Mouse (Mus musculus) telencephalon, adult 2 months (tissue): ENCODE data around the gene Tubgcp3.
A peak's percentile ranks its signal among the peaks of the same experiment; 100 is the strongest.
"Not testable (repeated sequence)": the region's sequence is repeated elsewhere in the genome, so short reads cannot be mapped to it uniquely, and the experiment has no call there.

Experiments used
- DNase-seq: peaks from one replicate; pipeline ENCODE4 v3.0.0-alpha.2; 2011; ENCODE audit warnings: low read depth, low spot score

The Tubgcp3 gene

GRCm38 (mm10) chr8:12672056-12672881, at the start of gene Tubgcp3:
Tubgcp3 (minus strand) TSS chr8:12672248.
- peak; percentile 82 for DNase-seq

- no peak for DNase-seq
Measured at GRCm38 (mm10) chr8:12719091-12719490, 47.0 kb upstream of the Tubgcp3 start.

- DNase-seq, result no peak
Measured at GRCm38 (mm10) chr8:12715861-12716585, 44.0 kb upstream of the Tubgcp3 start.

- no peak for DNase-seq
Measured at GRCm38 (mm10) chr8:12711623-12712022, 39.6 kb upstream of the Tubgcp3 start.

GRCm38 (mm10) chr8:12703597-12703996, 31.5 kb upstream of the Tubgcp3 start:
- DNase-seq, result no peak

- DNase-seq, result no peak
Measured at GRCm38 (mm10) chr8:12702290-12702689, 30.2 kb upstream of the Tubgcp3 start.

- no peak for DNase-seq
Measured at GRCm38 (mm10) chr8:12698660-12699277, 26.7 kb upstream of the Tubgcp3 start.

GRCm38 (mm10) chr8:12688851-12689250, 16.8 kb upstream of the Tubgcp3 start:
- DNase-seq, result no peak

- DNase-seq, result no peak
Measured at GRCm38 (mm10) chr8:12677529-12677928, 5.5 kb upstream of the Tubgcp3 start.

- no peak for DNase-seq
Measured at GRCm38 (mm10) chr8:12671473-12672055, 484 bp downstream of the Tubgcp3 start.

GRCm38 (mm10) chr8:12670965-12671364, 1.1 kb downstream of the Tubgcp3 start:
- DNase-seq, result no peak

- DNase-seq, result peak; percentile 43
Measured at GRCm38 (mm10) chr8:12668832-12669231, 3.2 kb downstream of the Tubgcp3 start.

- DNase-seq, result not testable (repeated sequence)
Measured at GRCm38 (mm10) chr8:12666530-12666929, 5.5 kb downstream of the Tubgcp3 start.

- no peak for DNase-seq
Measured at GRCm38 (mm10) chr8:12663105-12663456, 9.0 kb downstream of the Tubgcp3 start.

GRCm38 (mm10) chr8:12662375-12663104, 9.5 kb downstream of the Tubgcp3 start:
- no peak for DNase-seq

- no peak for DNase-seq
Measured at GRCm38 (mm10) chr8:12657411-12657810, 14.6 kb downstream of the Tubgcp3 start.

- no peak for DNase-seq
Measured at GRCm38 (mm10) chr8:12651246-12651645, 20.8 kb downstream of the Tubgcp3 start.

- no peak for DNase-seq
Measured at GRCm38 (mm10) chr8:12650495-12650894, 21.6 kb downstream of the Tubgcp3 start.

- DNase-seq, result no peak
Measured at GRCm38 (mm10) chr8:12648951-12649350, 23.1 kb downstream of the Tubgcp3 start.

GRCm38 (mm10) chr8:12646536-12646935, 25.5 kb downstream of the Tubgcp3 start:
- DNase-seq, result no peak

GRCm38 (mm10) chr8:12644894-12645293, 27.2 kb downstream of the Tubgcp3 start:
- no peak for DNase-seq
